Mouse (Mus musculus) neural tube, embryonic 12.5 days (tissue): ENCODE measurements around the gene Obp2a. TPM values are rescaled to one million over a fixed set of nuclear protein-coding genes. Genes with fewer than 3 reads are reported as not detected.
"Not testable (repeated sequence)": the region's sequence is repeated elsewhere in the genome, so short reads cannot be mapped to it uniquely, and the experiment has no call there.

Experiments
- ATAC-seq: fragments of 200-750 bp; cut with Nextera tagmentation; 2 replicates; pipeline ENCODE4 v1.8.0; 2017; ENCODE audit warnings: low read depth, mild to moderate bottlenecking, moderate TSS enrichment, moderate library complexity; ENCODE audit not compliant: low FRiP score
- H3K27ac ChIP-seq: fragments of 300-500 bp; sonication (generic); 2 replicates; pipeline ENCODE4 v1.5.1; 2016
- H3K27me3 ChIP-seq: fragments of 300-500 bp; sonication (generic); replicated peaks from 2 replicates; pipeline ENCODE4 v1.6.1; 2016; ENCODE audit warnings: mild to moderate bottlenecking
- H3K36me3 ChIP-seq: fragments of 300-500 bp; sonication (generic); 2 replicates; pipeline ENCODE4 v1.6.1; 2016; ENCODE audit warnings: mild to moderate bottlenecking
- H3K4me1 ChIP-seq: fragments of 300-500 bp; sonication (generic); 2 replicates; pipeline ENCODE4 v1.6.1; 2016
- H3K4me2 ChIP-seq: fragments of 300-500 bp; sonication (generic); replicated peaks from 2 replicates; pipeline ENCODE4 v1.6.1; 2016; ENCODE audit warnings: mild to moderate bottlenecking
- H3K4me3 ChIP-seq: fragments of 300-500 bp; sonication (generic); 2 replicates; pipeline ENCODE4 v1.5.1; 2016
- H3K9ac ChIP-seq: fragments of 300-500 bp; sonication (generic); 2 replicates; pipeline ENCODE4 v1.6.1; 2016; ENCODE audit warnings: mild to moderate bottlenecking
- H3K9me3 ChIP-seq: fragments of 300-500 bp; sonication (generic); 2 replicates; pipeline ENCODE4 v1.6.1; 2016; ENCODE audit warnings: mild to moderate bottlenecking
- WGBS: fragments of 180-500 bp; shearing (Covaris S2); methylation state at CpG from one replicate; pipeline ENCODE4 v1.1.7; 2016; 5-methylcytosine and 5-hydroxymethylcytosine counted together
- polyA plus RNA-seq: library from polyadenylated mRNA; unstranded; fragments of >200 nt; fragmentation: Nextera tagmentation; extraction: Ambion mirVana; gene quantifications from 2 replicates; pipeline ENCODE4 v1.2.1, GENCODE M21; 2016

Obp2a gene
- polyA plus RNA-seq, 1 experiment from 2014 or later, result not detected

GRCm38 (mm10) chr2:25682426-25682825 lies 17.4 kb upstream of the Obp2a start, which contains the start of gene Lcn10:
Gene Lcn10 (plus strand): TSS chr2:25682726.
- Histone ChIP-seq H3K36me3 (no peaks in the 10 kb centered on the region), H3K9me3 (no peaks in the 10 kb centered on the region), H3K4me2 (no peak within 1 kb of the TSS), H3K27ac (no peak within 1 kb of the TSS), H3K9ac (no peak within 1 kb of the TSS), H3K27me3 (no peaks in the 10 kb centered on the region), H3K4me3 (no peak within 1 kb of the TSS), H3K4me1 (no peaks in the 10 kb centered on the region)
- 72% methylated on average over 2 of the region's 2 CpGs for WGBS
- ATAC-seq, result no peak

DNA sequence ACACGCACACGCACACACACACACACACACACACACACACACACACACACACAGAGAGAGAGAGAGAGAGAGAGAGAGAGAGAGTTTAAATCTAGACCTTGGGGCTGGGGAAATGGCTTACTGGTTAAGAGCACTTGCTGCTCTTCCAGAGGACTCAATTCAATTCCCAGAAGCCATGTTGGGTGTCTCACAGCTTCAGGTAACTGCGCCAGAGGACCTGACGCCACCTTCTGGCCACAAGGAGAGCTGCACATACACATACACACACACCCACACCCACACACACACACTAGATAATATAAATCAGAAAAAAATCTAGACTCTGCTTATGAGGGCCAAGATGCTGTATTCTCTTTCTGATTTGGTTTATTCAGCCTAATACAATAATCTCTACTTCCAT lies 12.9 kb upstream of the Obp2a start:
- no peak for ATAC-seq
- Histone ChIP-seq H3K36me3 (no peaks in the 10 kb centered on the region), H3K4me2 (no peak overlapping the region), H3K4me1 (no peaks in the 10 kb centered on the region), H3K4me3 (no peak overlapping the region), H3K9ac (no peak overlapping the region), H3K27me3 (no peaks in the 10 kb centered on the region), H3K27ac (no peak overlapping the region), H3K9me3 (no peaks in the 10 kb centered on the region)
- WGBS, result 59% methylated on average over 2 of the region's 4 CpGs

DNA sequence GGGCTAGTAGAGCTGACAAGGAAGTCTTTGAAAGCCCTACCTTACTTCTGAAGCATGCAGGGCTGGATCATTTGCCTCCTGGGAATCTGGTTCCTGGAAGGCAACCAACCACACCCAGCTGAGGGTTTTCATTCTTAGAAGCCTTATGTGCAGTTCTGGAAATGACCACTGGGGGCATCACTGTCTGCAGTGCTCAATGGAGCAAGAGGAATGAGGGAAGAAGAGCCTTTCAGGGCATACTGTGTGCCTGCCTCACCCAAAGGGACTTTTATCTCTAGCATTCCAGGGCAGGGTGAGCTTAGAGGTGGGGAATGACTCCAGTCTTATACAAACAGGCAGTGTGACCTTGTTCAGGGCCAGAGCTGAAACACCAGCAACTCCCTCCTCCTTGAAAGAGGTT lies 5.2 kb upstream of the Obp2a start:
- no peaks in the 10 kb centered on the region for H3K36me3 ChIP-seq
- H3K4me1 ChIP-seq, result no peaks in the 10 kb centered on the region
- no peak overlapping the region for H3K27ac ChIP-seq
- H3K27me3 ChIP-seq, result no peaks in the 10 kb centered on the region
- no peak overlapping the region for H3K9ac ChIP-seq
- H3K4me3 ChIP-seq, result no peak overlapping the region
- H3K9me3 ChIP-seq, result no peaks in the 10 kb centered on the region
- no peak for ATAC-seq
- no peak overlapping the region for H3K4me2 ChIP-seq

GRCm38 (mm10) chr2:25696951-25697350 lies 2.9 kb upstream of the Obp2a start:
- H3K9me3 ChIP-seq, result no peaks in the 10 kb centered on the region
- H3K4me2 ChIP-seq, result no peak overlapping the region
- no peak overlapping the region for H3K9ac ChIP-seq
- H3K4me3 ChIP-seq, result no peak overlapping the region
- no peak for ATAC-seq
- no peak overlapping the region for H3K27ac ChIP-seq
- WGBS, result 68% methylated on average over 4 of the region's 4 CpGs
- no peaks in the 10 kb centered on the region for H3K27me3 ChIP-seq
- H3K36me3 ChIP-seq, result no peaks in the 10 kb centered on the region
- no peaks in the 10 kb centered on the region for H3K4me1 ChIP-seq

- Histone ChIP-seq H3K4me2 (no peak overlapping the region), H3K36me3 (no peaks in the 10 kb centered on the region), H3K9ac (no peak overlapping the region), H3K27ac (no peak overlapping the region), H3K9me3 (no peaks in the 10 kb centered on the region), H3K4me1 (no peaks in the 10 kb centered on the region), H3K4me3 (no peak overlapping the region), H3K27me3 (no peaks in the 10 kb centered on the region)
- 89% methylated on average over 2 of the region's 2 CpGs for WGBS
- no peak for ATAC-seq
Observed at GRCm38 (mm10) chr2:25698696-25699095, 1.1 kb upstream of the Obp2a start.

- Histone ChIP-seq H3K4me2 (no peak overlapping the region), H3K4me3 (no peak overlapping the region), H3K27ac (no peak overlapping the region), H3K9ac (no peak overlapping the region), H3K27me3 (no peaks in the 10 kb centered on the region), H3K4me1 (no peaks in the 10 kb centered on the region), H3K36me3 (no peaks in the 10 kb centered on the region), H3K9me3 (no peaks in the 10 kb centered on the region)
- WGBS, result 84% methylated on average over 5 of the region's 5 CpGs
- no peak for ATAC-seq
Observed at GRCm38 (mm10) chr2:25701001-25701400, 1.2 kb downstream of the Obp2a start.

DNA sequence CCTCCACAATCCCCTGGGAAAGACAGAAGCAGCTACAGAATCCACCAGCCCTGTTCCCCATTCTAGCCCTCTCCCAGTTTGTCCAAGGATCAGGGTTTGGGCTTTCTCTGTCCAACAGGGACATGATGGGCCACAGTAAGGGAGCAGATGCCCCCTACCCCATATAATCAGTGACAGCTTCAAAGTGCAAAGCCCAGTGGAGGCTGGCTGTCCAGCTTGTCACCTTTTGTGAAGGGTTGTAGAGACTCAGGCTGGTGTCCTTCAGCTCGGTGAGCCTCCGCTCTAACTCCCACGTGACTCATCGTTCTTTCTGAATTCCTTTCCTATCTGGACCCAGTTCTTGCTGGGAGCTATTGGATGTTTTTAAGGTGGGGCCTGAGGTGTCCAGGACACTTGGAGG lies 3.9 kb downstream of the Obp2a start:
- Histone ChIP-seq H3K27ac (no peak overlapping the region), H3K4me1 (peaks cover 8% of the 10 kb centered on the region), H3K9me3 (no peaks in the 10 kb centered on the region), H3K27me3 (no peaks in the 10 kb centered on the region), H3K4me2 (no peak overlapping the region), H3K36me3 (no peaks in the 10 kb centered on the region), H3K4me3 (no peak overlapping the region), H3K9ac (no peak overlapping the region)
- ATAC-seq, result no peak
- WGBS, result 83% methylated on average over 4 of the region's 4 CpGs

DNA sequence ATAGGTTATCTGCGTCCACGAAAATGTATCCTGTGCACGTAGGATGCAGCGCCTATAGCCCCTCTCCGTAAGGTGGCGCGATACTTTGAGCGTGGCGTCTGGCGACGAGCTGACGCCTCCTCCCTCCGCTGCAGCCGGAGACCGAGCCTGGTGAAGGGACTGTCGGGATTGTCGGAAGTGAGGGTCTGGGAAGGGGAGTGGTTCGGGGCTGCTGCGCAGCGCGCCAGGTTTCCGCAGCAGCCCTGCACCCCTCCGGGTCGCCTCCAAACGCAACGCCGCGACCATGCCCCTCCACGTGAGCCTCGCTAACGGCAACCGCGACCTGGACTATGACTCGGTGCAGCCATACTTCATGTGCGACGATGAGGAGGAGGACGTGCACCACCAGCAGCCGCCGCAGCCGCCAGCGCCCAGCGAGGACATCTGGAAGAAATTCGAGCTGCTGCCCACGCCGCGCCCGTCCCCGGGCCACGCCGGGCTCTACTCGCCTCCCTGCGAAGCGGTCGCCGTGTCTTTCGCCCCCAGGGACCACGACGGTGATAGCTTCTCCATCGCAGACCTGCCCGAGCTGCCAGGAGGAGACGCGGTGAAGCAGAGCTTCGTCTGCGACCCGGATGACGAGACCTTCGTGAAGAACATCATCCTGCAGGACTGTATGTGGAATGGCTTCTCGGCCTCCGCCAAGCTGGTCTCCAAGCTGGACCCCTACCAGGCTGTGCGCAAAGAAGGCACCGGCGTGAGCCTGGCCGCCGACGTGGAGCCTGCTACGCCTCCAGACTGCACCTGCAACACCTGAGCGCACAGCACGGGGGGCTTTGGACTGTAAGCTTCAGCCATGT lies 7.0 kb downstream of the Obp2a start, which contains the start of gene Bmyc:
TSS of gene Bmyc (plus strand) at position 97 of the 839 bp plus-strand sequence.
- Histone ChIP-seq H3K4me1 (peaks cover 12% of the 10 kb centered on the region), H3K27ac (peak within 1 kb of the TSS; percentile 62), H3K4me2 (peak within 1 kb of the TSS; percentile 82), H3K36me3 (no peaks in the 10 kb centered on the region), H3K9me3 (no peaks in the 10 kb centered on the region), H3K27me3 (no peaks in the 10 kb centered on the region), H3K9ac (peak within 1 kb of the TSS; percentile 76), H3K4me3 (peak within 1 kb of the TSS; percentile 72)
- WGBS, result under 1% methylated on average over 78 of the region's 78 CpGs
- peak; percentile 89 for ATAC-seq

DNA sequence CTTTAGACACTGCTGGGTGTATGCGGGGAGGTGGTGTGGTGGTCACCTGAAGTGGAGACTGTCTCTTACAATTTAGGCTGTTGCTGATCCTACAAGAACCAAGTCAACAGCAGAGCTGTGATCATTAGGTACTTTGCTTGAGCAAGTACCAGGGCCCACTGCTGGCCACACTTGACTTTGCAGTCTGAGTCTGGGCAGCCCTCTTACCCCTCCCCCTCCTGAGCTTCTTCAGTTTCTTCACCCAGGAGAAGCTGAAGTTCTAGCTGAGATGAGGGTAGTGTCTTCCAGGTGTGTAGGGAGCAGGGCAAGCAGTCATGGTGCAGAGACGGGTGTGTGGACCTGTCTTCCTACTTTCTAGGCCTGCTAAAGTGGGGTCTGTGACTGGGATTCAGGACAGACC lies 8.3 kb downstream of the Obp2a start:
- 76% methylated on average over 2 of the region's 2 CpGs for WGBS
- Histone ChIP-seq H3K9ac (no peak overlapping the region), H3K27ac (no peak overlapping the region), H3K4me2 (peak overlapping the region; percentile 35), H3K4me1 (peaks cover 12% of the 10 kb centered on the region), H3K36me3 (no peaks in the 10 kb centered on the region), H3K9me3 (no peaks in the 10 kb centered on the region), H3K4me3 (no peak overlapping the region), H3K27me3 (no peaks in the 10 kb centered on the region)
- ATAC-seq, result no peak

DNA sequence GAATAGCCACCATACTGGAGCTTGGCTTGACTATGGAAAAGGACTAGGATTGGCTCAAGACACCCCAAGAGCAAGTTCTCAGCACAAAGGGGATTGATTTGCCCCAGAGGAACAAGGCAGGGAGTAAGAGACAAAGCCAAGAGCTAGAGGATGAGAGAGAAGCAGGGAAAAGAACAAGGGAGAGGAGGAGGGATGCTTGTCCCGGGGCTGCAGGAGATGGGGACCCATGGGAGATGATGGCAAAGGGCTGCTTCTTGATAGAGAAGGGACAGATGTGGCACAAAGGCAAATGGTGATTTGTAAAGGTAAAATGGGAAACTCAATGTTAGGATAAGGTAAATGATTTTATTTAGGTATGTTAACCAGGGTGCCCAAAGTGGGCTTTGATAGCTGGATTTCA lies 9.2 kb downstream of the Obp2a start:
- peaks cover 12% of the 10 kb centered on the region for H3K4me1 ChIP-seq
- H3K9me3 ChIP-seq, H3K9ac ChIP-seq, H3K4me3 ChIP-seq, H3K4me2 ChIP-seq, ATAC-seq, H3K27ac ChIP-seq, H3K36me3 ChIP-seq, H3K27me3 ChIP-seq: not testable (repeated sequence)
- WGBS, result 88% methylated on average over 1 of the region's 1 CpGs

GRCm38 (mm10) chr2:25709791-25710190 lies 9.9 kb downstream of the Obp2a start:
- H3K4me2 ChIP-seq, H3K27me3 ChIP-seq, H3K4me3 ChIP-seq, H3K27ac ChIP-seq, H3K36me3 ChIP-seq, H3K9me3 ChIP-seq, H3K9ac ChIP-seq, ATAC-seq: not testable (repeated sequence)
- WGBS, result 75% methylated on average over 2 of the region's 2 CpGs
- H3K4me1 ChIP-seq, result peaks cover 12% of the 10 kb centered on the region

DNA sequence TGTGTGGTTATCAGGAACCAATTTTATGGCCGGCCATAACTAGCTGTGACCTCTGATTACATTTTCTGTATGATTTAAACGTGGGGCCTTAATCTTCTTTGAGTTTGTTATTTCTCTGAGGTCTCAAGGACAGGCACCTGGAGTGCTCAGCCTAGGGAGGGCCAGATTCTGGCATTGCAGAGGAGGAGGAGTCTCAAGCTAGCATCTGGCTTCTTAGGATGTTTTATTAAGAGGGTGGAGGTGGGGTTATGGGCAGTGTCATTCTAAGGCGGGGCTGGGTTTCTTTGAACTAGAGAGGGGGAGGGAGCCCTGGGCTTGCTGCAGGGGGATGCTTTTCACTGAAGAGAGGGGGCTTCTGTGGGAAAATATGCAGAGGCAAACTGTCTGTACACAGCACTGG lies 11.8 kb downstream of the Obp2a start:
- not testable (repeated sequence) for H3K4me3 ChIP-seq, H3K27me3 ChIP-seq, H3K9me3 ChIP-seq, H3K36me3 ChIP-seq, H3K27ac ChIP-seq, H3K9ac ChIP-seq, H3K4me2 ChIP-seq, ATAC-seq
- WGBS, result 16% methylated on average over 3 of the region's 3 CpGs
- H3K4me1 ChIP-seq, result peaks cover 12% of the 10 kb centered on the region

GRCm38 (mm10) chr2:25717222-25717621 lies 17.4 kb downstream of the Obp2a start:
- no peaks in the 10 kb centered on the region for H3K36me3 ChIP-seq
- no peaks in the 10 kb centered on the region for H3K27me3 ChIP-seq
- no peak overlapping the region for H3K4me2 ChIP-seq
- H3K9me3 ChIP-seq, result no peaks in the 10 kb centered on the region
- no peak overlapping the region for H3K27ac ChIP-seq
- no peak overlapping the region for H3K9ac ChIP-seq
- ATAC-seq, result no peak
- no peak overlapping the region for H3K4me3 ChIP-seq
- H3K4me1 ChIP-seq, result no peaks in the 10 kb centered on the region
